In the genomic region with DNA sequence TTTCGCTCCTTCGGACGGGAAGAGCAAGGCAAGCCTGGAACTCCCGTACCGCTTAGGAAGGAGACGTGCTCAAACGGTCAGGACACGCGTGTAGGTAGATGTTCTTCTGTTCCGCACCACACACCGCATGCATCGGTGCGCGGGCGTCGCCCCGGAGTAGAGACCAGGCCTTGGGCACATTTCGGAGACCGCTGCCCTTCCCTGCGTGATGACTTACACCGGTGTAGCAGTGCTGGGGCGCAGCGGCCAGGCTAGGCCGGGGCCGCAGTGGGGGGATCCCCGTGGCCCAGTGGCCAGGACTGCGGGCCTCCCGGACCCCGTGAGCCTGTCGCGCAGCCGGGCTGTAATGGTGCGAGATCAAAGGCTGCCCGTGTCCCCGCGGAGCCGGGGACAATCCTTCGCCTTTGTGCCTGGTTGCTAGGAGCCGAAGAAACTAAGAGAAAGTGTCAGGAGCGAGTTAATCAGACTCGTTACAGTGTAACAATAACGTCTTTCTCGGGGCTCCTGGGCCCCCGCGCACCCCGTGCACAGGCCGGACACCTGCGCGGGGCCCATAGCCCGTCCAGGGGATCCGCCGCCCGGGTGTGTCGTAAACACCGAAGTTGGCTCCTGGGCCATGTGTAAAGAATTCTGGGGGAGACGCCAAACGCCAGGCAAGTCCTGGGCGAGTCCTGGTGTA, we compare ENCODE assay signal across 7 mouse cellular contexts. TPM values are rescaled to one million over a fixed set of nuclear protein-coding genes. Genes with fewer than 3 reads are reported as not detected.
A peak's percentile ranks its signal among the peaks of the same experiment; 100 is the strongest.
DNase-seq lines count a peak whose midpoint lies in the region; ATAC-seq and TF ChIP-seq lines count a peak whose summit lies in the region.

No protein-coding gene starts in this region.

- H3K4me2 ChIP-seq in embryonic facial prominence, embryonic 13.5 days, result peak overlapping the region; percentile 82
- H3K4me2 ChIP-seq in hindbrain, embryonic 15.5 days, result peak overlapping the region; percentile 59
- H3K4me2 ChIP-seq in limb, embryonic 12.5 days, result peak overlapping the region; percentile 91

- TF ChIP-seq CTCF in E14TG2a.4 (conservative IDR thresholded peaks at IDR 0.05; ENCODE audit: low read length), result no peak

- peak overlapping the region; percentile 73 for H3K4me3 ChIP-seq in E14TG2a.4 (replicated peaks; ENCODE audit: low read length)
- peak overlapping the region; percentile 58 to 59 for H3K4me3 ChIP-seq in ES-E14 (ENCODE audit: insufficient read depth in 1 of 2, low read depth in 1 of 2, low read length in 2 of 2, poor library complexity in 1 of 2, severe bottlenecking in 1 of 2)
- peak overlapping the region; percentile 43 for H3K4me3 ChIP-seq in embryonic facial prominence, embryonic 13.5 days
- peak overlapping the region; percentile 30 for H3K4me3 ChIP-seq in hindbrain, embryonic 15.5 days
- peak overlapping the region; percentile 43 for H3K4me3 ChIP-seq in limb, embryonic 12.5 days (replicated peaks)

- in situ Hi-C loops in ES-E14 (cut with MboI; ENCODE audit: low sequenced_read_pairs in 2 of 2, unreplicated experiment in 2 of 2), result no loop called here

- DNase-seq in ES-E14 (ENCODE audit: low read depth, low spot score) (no peak), MN1 (ENCODE audit: low spot score) (no peak)
- DNase-seq in retina, embryonic 14.5 days (ENCODE audit: low spot score), result peak; percentile 56

- peaks cover 72% of the 10 kb centered on the region for H3K27me3 ChIP-seq in E14TG2a.4 (ENCODE audit: insufficient read depth, low read length)
- peaks cover 62% of the 10 kb centered on the region for H3K27me3 ChIP-seq in embryonic facial prominence, embryonic 13.5 days
- peaks cover 61% of the 10 kb centered on the region for H3K27me3 ChIP-seq in hindbrain, embryonic 15.5 days
- H3K27me3 ChIP-seq in limb, embryonic 12.5 days, result peaks cover 60% of the 10 kb centered on the region

- WGBS in embryonic facial prominence, embryonic 13.5 days, result 1% methylated on average over 58 of the region's 58 CpGs
- 2% methylated on average over 58 of the region's 58 CpGs for WGBS in hindbrain, embryonic 15.5 days
- under 1% methylated on average over 58 of the region's 58 CpGs for WGBS in limb, embryonic 12.5 days

- H3K9me3 ChIP-seq in E14TG2a.4 (ENCODE audit: low read length) (no peaks in the 10 kb centered on the region), ES-E14 (ENCODE audit: control insufficient read depth, insufficient read depth, low read depth, low read length) (no peaks in the 10 kb centered on the region)
- H3K9me3 ChIP-seq in embryonic facial prominence, embryonic 13.5 days, result no peaks in the 10 kb centered on the region
- H3K9me3 ChIP-seq in hindbrain, embryonic 15.5 days, result no peaks in the 10 kb centered on the region
- no peaks in the 10 kb centered on the region for H3K9me3 ChIP-seq in limb, embryonic 12.5 days

- H3K4me1 ChIP-seq in E14TG2a.4 (replicated peaks; ENCODE audit: low read depth, low read length) (peaks cover 68% of the 10 kb centered on the region), ES-E14 (ENCODE audit: control insufficient read depth in 2 of 2, insufficient read depth in 2 of 2, low read length in 2 of 2, poor library complexity in 1 of 2) (peaks cover 6 to 22% of the 10 kb centered on the region in 2 experiments)
- peaks cover 32% of the 10 kb centered on the region for H3K4me1 ChIP-seq in embryonic facial prominence, embryonic 13.5 days
- H3K4me1 ChIP-seq in hindbrain, embryonic 15.5 days (replicated peaks), result peaks cover 14% of the 10 kb centered on the region
- peaks cover 43% of the 10 kb centered on the region for H3K4me1 ChIP-seq in limb, embryonic 12.5 days (replicated peaks)

- H3K9ac ChIP-seq in ES-E14 (ENCODE audit: insufficient read depth, low read depth, low read length, poor library complexity, severe bottlenecking), result peak overlapping the region; percentile 53
- H3K9ac ChIP-seq in embryonic facial prominence, embryonic 13.5 days, result peak overlapping the region; percentile 70
- H3K9ac ChIP-seq in hindbrain, embryonic 15.5 days, result peak overlapping the region; percentile 30
- peak overlapping the region; percentile 60 for H3K9ac ChIP-seq in limb, embryonic 12.5 days (replicated peaks)

- ATAC-seq in embryonic facial prominence, embryonic 13.5 days (ENCODE audit: insufficient number of reproducible peaks, insufficient read depth, low FRiP score, low TSS enrichment, low read depth), result peak; percentile 53; the same call in 1 of the 2 replicates
- peak; percentile 81 for ATAC-seq in hindbrain, embryonic 15.5 days (ENCODE audit: low FRiP score, low read depth)
- ATAC-seq in limb, embryonic 12.5 days (ENCODE audit: insufficient number of reproducible peaks, insufficient read depth, low FRiP score, low TSS enrichment, low read depth), result peak; percentile 54; the same call in 1 of the 2 replicates

- H3K27ac ChIP-seq in ES-E14 (ENCODE audit: insufficient read depth, low read depth, low read length, poor library complexity, severe bottlenecking), result no peak overlapping the region
- no peak overlapping the region for H3K27ac ChIP-seq in embryonic facial prominence, embryonic 13.5 days
- H3K27ac ChIP-seq in hindbrain, embryonic 15.5 days (replicated peaks), result peak overlapping the region; percentile 61
- H3K27ac ChIP-seq in limb, embryonic 12.5 days, result 0 out of 2 replicates have a peak overlapping the region, but pooled peaks have one; percentile 23

- H3K36me3 ChIP-seq in E14TG2a.4 (ENCODE audit: insufficient read depth, low read length) (no peaks in the 10 kb centered on the region), ES-E14 (ENCODE audit: control insufficient read depth, insufficient read depth, low read length, poor library complexity, severe bottlenecking) (no peaks in the 10 kb centered on the region)
- no peaks in the 10 kb centered on the region for H3K36me3 ChIP-seq in embryonic facial prominence, embryonic 13.5 days
- no peaks in the 10 kb centered on the region for H3K36me3 ChIP-seq in hindbrain, embryonic 15.5 days
- H3K36me3 ChIP-seq in limb, embryonic 12.5 days, result no peaks in the 10 kb centered on the region

TF ChIP-seq in ES-E14, 5 proteins besides CTCF, POLR2A, EP300 and RAD21:
- TF ChIP-seq CHD2 (IDR thresholded peaks at IDR 0.05; ENCODE audit: low read depth, low read length), result no peak
- no peak for TF ChIP-seq ZC3H11A (IDR thresholded peaks at IDR 0.05; ENCODE audit: borderline replicate concordance, low read depth, low read length)
- TF ChIP-seq ZNF384 (IDR thresholded peaks at IDR 0.05; ENCODE audit: low read depth, low read length), result no peak
- no peak for TF ChIP-seq MAFK (IDR thresholded peaks at IDR 0.05; ENCODE audit: insufficient read depth, low read depth, low read length)
- no peak for TF ChIP-seq HCFC1 (IDR thresholded peaks at IDR 0.05; ENCODE audit: borderline replicate concordance, insufficient read depth, low read length)

RNA-seq across cellular contexts. Expression of gene Gm5089, which starts 44.2 kb away (rescaled TPM):
- total RNA-seq in ES-E14 (2012; rRNA removed), result 0.21 and 0.31 TPM in 2 replicates
- 0.22 and 0.59 TPM in 2 replicates for polyA plus RNA-seq in embryonic facial prominence, embryonic 13.5 days (2015; fragmentation: Nextera tagmentation; extraction: Ambion mirVana)
- 2.4 and 2.7 TPM in 2 replicates for polyA plus RNA-seq in hindbrain, embryonic 15.5 days (2015; fragmentation: Nextera tagmentation; extraction: Ambion mirVana)
- 0.14 and 0.23 TPM in 2 replicates for polyA plus RNA-seq in limb, embryonic 12.5 days (2016; fragmentation: Nextera tagmentation; extraction: Ambion mirVana)

RNA-seq across cellular contexts. Expression of gene Zic5, which starts 58.8 kb away (rescaled TPM):
- total RNA-seq in ES-E14 (2012; rRNA removed), result 15.2 and 29.7 TPM in 2 replicates
- 0.20 and 0.22 TPM in 2 replicates for polyA plus RNA-seq in embryonic facial prominence, embryonic 13.5 days (2015; fragmentation: Nextera tagmentation; extraction: Ambion mirVana)
- 13.8 and 17.9 TPM in 2 replicates for polyA plus RNA-seq in hindbrain, embryonic 15.5 days (2015; fragmentation: Nextera tagmentation; extraction: Ambion mirVana)
- polyA plus RNA-seq in limb, embryonic 12.5 days (2016; fragmentation: Nextera tagmentation; extraction: Ambion mirVana), result 8.0 TPM in 2 replicates

Comparison
In these comparisons a context has a peak if more than half of its experiments do, and no peak if none do; other contexts are left out.
1. H3K27ac ChIP-seq: peak in hindbrain, embryonic 15.5 days (single experiment) and limb, embryonic 12.5 days (single experiment); none in ES-E14 (single experiment) and embryonic facial prominence, embryonic 13.5 days (single experiment).
2. Peak in every context shown above with its lines, with median percentiles within 50 percentile points of each other: H3K4me3 ChIP-seq, H3K9ac ChIP-seq, ATAC-seq and H3K4me2 ChIP-seq.